Mouse (Mus musculus) bone marrow macrophage, adult 2 months (primary cell): ENCODE measurements around the gene Runx1.

ENCODE experiments used
- CTCF ChIP-seq: IDR thresholded peaks from 2 replicates; pipeline ENCODE4 v1.5.1; 2012; ENCODE audit warnings: low read depth, mild to moderate bottlenecking, low read length, moderate library complexity
- POLR2A ChIP-seq: IDR thresholded peaks from 2 replicates; pipeline ENCODE4 v1.6.1; 2012; ENCODE audit warnings: mild to moderate bottlenecking, low read depth, low read length, borderline replicate concordance

DNA sequence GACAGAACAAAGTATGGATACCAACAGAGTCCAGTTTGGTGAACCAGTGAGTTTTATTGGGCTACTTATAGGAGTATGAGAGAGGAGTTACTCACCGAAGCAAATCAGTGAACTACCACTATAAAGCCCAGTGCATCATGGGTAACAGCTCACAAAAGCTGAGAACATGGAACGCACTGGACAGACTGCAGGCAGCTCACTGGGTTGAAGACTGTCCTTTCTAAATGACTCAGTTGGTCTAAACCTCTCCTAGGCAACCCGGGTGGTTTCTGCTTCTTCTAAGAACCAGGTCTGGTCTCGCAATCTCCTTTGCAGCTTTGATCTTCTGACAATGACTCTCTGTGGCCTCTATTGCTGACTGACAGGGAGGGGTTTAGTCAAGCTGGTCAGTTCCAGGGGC lies 36.5 kb upstream of the Runx1 start:
- TF ChIP-seq POLR2A (no peak), CTCF (no peak)
